Mouse (Mus musculus) ovary, postnatal 10 days (tissue): ENCODE results near the gene Celf2.
"Not testable (repeated sequence)": the region's sequence is repeated elsewhere in the genome, so short reads cannot be mapped to it uniquely, and the experiment has no call there.

Source experiments
- DNase-seq: peaks from one replicate; pipeline ENCODE4 v3.0.0; 2022; ENCODE audit warnings: low spot score

The Celf2 gene

DNA sequence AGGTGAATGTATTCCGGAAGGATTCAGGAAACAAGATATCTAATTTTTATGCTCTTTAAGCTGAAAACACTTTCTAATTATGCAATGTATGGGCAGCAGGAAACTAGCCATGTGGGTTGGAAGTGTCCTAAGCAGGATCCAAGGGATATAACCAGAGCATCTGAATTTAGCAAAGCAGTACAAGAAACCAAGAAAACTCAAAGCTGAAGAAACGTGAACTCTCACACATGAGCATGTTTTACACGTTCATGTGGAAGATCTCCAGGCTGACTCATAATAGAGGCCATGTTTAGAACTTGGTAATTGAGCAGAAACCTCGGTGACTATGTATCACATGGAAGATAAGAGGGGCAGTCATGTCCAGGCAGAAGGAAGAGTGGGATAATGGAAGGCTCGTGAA, 120.1 kb downstream of the Celf2 start:
- DNase-seq: no peak

DNA sequence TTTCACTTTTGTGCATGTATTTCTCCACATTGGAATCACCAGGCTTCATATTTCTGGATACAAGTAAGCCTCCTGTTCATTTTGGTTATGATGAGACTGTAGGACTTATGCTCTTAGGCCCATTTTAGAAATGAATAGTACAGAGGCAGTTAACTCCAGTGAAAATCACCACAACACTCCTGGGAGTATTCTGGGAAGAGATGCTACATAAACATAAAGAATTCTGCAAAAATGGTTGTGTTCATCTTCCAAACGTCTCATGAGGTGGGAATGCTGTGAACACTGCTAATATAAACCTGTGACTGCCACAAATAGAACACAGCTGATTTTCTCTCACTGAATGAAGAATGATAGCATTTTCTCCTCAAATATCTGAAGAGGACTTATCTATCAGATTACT, 130.6 kb downstream of the Celf2 start:
- no peak for DNase-seq

DNA sequence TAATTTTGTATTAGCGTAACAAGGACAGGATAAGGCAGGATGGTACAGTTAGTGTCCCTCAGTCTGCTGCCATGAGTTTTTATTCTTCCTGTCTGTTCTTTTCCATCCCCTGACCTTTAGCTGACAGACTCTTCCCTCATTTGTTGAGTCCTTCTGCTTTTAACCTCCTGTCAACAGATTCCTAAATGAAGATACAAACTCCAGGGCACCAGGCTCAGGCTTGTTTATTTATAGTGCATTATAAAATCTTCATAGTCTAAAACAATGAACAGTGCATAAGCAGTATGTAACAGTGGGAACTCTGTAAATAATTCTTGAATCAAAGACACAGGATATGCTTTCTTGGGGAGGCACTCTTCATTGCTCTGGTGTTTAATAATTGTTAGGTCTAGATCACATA, 131.5 kb downstream of the Celf2 start:
- no peak for DNase-seq

DNA sequence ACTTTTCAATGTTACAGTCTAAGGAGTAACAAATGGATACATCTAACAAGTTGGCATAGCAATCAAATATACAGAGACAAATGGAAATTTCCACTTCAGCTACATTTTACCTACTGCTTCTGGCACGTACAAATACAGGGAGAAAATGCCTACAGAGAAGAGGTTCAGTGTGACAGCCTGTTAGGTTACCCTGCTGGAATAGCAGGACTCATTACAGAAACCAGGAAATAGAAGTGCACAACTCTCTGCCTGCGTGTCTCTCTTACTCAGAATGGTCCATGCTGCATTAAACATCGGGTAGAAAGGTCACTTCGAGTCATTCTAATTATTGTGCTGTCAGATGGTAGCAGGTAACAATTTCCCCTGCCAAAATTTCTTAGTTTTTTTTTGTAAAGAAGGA, 141.6 kb downstream of the Celf2 start:
- no peak for DNase-seq

DNA sequence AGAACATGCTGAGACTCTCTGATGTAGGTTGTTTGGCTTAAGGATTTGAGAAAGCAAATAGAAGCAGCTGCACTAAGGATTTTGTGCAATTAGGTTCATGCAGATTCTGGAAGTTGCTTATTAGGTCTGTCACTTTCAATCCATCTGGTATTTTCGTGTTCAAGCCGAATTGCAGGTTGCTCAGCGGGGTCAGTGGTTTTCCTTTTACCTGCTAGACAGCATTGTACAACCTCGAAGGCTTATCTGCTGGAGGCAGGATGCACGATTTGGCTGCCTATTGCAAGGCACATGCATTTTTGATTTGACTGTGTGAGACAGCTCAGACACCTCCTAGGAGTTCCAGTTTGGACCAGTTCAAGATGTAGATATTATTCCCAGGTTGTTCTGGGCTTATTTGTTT, 149.8 kb downstream of the Celf2 start:
- no peak for DNase-seq

DNA sequence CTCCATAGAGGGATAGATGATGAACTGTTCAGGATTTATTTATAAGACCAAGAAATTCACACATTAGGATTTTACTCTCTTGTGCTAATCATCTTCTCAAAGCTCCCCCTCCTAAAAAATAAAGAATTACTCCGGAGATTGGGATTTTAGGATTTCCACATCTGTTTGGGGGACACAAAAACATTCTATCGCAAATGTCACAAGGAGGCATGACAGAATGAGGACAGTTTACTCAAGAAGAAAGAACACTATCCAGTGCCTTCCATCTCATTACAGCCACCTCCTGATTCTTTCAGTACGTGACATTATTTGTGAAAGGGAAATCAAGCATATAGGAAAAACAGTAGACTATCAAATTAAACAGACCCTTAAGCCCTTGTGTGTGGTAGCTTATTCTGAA, 150.5 kb downstream of the Celf2 start:
- DNase-seq: no peak

DNA sequence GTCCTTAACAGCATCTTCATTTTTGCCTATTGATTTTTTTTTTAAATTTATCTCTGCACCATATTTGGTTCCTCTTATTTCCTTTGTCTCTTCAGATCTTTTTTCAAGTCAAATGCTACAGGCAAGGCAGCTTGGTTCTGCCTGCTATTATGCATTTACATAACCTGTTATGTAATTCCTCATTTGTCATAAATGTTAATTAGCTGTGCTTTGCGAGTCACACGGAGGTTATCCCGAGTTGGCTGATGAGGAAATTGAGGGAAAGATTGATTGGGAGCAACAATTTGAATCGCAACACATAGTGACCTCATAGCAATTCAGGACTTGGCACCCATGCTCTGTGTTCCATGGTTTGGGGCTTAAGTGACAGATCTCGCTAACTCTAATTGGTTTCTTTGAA, 158.1 kb downstream of the Celf2 start:
- DNase-seq: no peak

DNA sequence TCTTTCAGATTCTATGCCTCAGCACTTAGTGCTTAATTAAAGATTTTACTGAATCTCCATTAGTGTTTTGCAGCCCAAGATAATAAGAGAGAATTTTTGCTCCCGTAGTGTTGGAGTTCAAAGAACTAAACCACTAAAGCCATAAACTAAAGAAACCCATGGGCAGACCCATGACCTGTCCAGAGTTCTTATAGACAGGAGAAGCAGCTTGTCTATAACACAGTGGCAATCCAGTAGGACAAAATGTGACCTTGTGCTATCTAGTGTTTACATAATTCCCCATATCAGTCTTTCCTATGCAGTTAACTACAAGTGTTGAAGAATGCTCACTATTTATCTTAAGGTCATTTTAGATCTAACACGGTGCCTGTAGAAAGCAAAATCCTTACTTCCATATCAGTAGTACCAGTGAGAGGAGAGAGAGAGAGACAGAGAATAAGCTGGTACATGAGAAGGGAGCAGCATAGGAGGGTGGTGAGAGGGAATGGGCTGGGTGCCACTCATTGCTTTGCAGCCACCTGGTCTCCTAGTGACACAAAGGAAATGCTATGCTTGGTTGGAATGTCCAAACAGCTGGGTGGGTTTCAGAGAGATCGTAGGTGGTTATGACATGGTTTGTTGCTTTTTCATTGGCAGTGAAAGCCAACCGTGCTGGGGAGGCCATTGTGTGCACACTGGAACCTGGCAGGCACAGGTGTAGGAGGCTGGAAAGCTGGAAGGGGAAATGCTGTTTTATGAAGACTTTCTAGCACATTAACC, 162.5 kb downstream of the Celf2 start:
- no peak for DNase-seq

DNA sequence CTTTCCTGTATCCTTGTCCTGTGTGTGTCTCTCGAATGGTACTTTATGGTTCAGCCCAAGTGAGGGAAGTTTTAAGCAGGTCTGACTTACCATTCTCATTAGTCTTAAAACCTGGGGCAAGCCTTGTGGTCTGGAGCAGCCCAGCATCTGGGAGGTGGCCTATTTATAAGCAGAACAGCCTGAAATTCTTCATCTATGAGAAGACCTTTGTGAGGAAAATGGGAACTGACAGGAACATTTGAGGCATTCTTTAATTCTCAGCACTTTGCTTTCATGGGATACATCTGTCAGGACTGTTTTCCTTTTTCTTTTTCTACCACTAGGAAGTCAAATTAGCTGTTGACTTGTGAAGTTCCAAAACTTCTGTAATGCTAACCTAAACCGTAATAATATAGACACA, 164.4 kb downstream of the Celf2 start:
- DNase-seq: no peak

DNA sequence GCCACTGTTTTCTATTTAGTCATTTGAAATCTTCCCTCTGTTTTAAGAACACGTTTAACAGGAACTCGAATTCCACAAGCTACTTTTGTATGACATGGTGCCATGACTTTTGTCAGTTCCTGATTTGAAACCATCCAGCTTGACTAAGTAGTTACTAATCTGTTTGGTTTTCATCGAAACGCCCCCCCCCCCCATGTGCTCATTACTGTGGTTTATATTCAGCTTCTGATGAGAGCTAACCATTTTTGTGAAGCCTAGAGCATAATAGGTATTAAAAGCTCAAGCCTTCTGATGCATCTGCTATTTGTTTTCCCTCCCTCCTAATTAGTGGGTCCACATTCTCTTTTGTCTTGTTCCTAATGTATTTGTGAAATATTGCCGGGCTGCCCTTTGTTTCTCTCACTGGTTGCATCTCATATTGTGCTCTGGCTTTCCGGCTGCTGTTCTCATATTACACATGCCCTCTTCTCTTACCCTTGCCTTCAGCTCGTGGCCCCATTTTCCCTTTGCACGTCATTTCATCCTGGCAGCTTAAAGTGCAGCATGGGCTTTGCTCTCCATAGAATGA, 166.4 kb downstream of the Celf2 start:
- DNase-seq: no peak

DNA sequence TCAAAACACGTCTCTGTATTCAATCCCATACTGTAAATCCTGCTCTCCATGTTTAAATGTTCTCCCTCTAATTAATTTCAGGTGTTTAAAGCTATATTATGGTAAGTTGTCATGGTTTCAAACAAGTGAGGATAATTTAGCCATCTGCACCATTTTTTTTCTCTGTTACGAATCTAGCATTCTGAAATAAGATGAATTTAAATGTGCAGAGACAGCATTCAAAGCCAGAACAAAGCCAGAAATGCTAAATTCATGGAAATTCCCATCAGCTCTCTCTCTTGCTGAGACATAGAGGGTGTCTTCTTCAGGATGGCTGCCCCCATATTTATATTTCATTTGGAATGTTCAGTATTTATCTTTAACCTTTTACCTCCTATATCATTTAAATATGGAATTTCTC, 174.5 kb downstream of the Celf2 start:
- no peak for DNase-seq

DNA sequence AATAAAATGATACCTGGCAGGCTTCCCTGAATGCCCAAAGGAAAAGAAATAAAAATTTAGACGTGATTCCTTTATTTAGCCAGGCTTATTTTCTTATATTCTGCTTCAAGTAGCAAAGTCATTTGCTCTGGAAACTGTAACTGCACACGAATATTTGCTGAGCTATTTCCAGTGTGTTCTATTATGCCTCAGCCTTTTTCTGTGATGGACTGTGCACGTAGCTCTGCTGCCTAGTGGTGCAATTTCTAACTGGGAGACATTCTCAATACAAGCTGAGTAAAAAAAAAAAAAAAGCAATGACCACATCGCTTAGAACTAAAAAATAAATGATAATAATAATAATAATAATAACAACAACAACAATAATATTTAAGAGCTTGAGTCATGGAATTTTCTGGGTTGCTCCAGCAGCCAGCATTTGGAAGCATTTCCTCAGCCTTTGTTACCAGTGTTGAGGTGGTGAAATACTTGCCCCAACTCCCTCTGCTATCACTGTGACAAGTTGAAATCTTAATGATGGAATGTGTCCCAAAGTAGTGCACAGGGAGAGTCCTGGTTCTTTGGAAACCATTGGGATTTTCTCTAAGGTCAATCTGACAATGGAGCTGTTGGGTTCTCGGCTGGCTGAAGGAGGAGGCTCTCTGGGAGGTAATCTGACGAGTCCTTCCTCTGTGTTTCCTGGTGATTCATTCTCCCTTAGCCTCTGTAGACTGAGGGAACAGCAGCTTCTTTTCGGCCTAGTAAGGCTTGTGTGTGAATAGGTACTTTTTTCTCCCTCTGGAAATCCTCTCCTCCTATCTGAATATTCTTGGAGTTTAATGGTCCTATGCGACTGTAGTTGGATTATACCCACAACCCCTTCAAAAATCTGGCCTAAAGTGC, 181.1 kb downstream of the Celf2 start:
- DNase-seq: no peak

DNA sequence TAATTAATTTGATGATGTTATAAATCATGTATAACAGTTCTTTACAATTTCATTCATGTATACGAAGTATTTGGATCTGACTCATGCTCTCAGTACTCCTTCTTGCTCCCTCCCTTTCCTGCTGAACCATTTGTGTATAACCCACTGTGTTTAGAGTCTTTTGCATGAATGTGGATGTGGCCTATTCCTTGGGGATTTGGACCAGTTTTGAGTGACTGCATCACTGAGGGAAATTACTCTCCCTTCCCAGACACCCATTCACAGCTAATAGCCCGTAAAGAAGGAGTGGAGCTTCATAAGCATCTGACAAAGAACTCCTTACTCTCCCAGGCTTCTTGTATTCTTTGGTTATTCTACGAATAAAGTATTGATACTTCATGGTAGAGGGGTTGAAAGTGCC, 189.6 kb downstream of the Celf2 start:
- no peak for DNase-seq

DNA sequence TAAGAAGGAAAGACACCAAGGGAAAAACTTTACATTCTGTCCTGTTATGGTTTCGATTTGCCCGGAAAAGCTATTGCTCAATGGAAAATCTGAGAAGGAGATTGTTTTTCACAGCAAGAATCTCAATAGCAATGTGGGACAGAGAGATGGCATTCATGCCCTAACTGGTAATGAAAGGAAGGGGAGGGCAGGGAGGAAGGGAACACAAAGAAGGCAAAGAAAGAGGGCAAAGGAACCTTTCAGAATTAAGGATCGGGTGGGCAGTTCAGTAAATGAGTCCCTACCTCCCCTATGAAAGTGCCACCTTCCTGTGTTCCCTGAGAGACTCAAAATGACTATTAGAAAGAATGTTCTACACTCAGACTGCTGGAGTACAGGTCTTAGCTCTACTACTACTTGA, 197.6 kb downstream of the Celf2 start:
- no peak for DNase-seq

DNA sequence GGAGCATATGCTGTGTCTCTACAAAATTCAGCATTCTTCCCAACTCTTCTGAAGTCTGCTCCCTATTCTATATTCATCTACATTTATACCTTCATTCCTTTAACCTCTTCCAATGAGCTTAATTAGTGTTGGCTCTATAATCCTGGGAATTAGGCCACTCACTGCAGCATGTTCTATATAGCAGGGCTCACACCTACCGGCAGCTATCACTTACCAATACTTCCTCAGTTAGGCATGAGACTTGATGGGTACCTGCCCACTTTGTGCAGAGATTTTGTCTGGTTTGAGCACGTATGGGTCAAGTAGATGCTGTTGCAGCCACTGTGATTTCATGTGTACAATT, 198.6 kb downstream of the Celf2 start:
- no peak for DNase-seq

DNA sequence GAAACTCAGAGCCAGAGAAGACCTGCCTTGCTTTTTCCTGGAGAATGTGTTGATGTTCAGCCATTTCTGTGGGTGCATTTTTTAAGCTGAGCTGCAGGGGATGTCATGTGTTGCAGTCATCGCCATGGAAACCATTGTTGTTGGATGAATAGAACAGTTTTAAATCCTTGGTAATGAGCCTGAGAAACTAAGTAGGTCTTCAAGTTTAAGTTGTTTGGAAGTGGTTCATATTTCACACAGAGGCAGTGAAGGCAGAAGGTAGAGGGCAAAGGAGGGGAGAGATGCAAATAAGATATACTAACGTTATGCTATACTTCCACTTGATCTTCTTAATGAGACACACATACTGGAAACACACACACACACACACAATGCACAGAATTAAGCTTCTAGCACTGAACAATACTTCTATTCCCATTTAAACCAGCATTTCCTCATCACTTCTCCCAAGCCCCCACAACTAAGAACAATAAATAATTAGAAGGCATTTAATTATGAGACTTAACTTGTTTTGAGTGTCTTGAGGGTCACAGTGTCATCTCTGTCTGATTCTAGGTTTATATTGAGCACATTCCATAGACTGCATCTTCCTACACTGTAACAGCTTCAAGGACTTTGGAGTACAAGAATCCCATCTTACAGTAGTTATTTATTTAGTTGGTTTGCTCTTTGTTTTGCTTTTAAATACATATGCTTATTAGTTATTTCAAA, 199.1 kb downstream of the Celf2 start:
- no peak for DNase-seq

DNA sequence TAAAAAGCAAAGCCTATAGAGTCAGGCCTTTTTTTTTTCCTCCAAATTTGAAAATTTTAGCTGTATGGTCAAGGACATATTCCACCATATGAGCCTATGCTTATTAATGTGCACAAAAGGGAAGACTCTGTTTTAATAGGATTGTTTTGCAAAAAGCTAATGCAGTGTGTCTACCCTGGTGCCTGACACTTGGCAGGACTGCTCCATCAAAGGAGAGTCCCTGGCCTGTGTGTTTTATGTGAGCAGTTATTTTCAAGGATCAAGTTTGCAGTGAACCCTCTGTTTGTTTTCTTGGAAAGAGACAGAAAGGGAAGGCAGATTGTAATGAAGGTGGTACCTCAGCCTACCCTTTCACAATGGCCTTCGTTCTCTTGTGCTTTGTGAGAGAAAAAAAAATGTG, 200.0 kb downstream of the Celf2 start:
- DNase-seq: no peak

DNA sequence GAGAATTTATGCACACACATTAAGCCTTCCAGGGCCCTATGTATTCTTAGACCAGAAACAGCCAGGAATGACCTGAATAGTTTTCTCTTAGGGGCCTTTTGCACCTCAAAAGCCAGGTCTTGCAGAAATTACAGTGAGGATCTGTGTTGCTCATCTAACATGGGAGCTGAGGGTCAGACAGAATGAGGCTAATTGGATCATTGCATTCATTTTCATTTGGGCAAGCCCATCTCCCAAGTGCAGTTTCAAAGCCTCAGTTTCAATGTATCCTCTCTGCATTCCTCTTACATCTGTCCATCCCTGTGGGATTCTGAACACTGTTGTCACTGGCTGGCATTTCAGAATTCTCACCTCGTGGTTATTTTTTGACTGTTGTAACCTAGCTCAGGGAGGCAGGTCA, 200.6 kb downstream of the Celf2 start:
- DNase-seq: no peak

DNA sequence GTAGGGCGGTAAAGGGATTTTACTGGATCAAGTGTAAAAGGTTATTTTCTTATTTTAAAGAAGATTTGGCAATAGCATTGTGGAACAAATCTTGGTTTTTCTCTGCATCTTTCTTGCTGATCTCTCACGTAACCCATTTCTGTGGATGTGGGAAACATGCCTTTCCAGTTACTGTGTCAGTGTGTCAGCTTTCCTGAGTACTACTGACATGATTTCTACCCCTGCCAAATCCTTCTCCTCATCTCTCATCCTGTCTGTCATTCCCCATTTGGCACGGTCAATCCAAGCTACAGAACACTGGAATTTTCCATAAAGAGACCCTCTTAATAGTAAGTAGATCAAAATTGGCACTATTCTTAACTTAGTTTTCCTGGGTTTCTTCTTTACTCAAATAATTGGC, 221.9 kb downstream of the Celf2 start:
- no peak for DNase-seq

DNA sequence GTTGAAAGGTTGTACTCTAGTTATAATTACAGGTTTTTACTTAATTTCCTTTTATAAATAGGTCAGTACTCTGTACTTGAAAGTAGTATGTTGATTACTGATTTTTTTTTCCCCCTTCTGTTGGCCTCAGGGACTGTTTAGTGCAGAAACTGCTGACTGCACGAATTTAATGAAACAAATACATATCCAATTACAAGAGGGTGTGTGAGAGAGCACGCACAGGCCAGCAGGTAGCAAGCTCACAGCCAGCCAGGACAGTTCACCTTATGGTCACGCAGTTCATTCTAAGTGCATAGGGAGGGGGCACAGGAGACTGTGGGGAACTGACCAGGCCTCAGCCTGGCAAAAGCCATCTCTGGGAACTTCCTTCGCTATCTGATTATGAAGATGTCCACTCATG, 236.1 kb downstream of the Celf2 start:
- DNase-seq: no peak

DNA sequence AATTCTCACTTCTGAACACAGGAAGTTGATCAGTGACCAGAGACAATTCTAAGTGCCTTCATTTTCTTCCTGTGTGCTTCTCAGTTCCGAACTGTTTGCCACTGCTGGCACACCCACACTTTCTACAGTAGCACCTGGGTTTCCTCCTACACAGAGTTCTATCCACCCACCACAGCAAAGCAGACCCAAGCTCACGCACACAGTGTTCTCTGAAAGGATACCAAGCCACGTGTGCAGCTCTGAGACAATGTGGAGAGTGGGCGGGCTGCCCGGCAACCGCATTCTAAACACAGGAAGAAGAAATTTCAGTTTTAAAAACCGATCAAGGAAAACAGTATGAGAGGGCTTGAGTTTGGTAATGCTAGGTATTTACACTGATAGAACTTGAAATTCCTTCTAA, 239.3 kb downstream of the Celf2 start:
- DNase-seq: no peak

DNA sequence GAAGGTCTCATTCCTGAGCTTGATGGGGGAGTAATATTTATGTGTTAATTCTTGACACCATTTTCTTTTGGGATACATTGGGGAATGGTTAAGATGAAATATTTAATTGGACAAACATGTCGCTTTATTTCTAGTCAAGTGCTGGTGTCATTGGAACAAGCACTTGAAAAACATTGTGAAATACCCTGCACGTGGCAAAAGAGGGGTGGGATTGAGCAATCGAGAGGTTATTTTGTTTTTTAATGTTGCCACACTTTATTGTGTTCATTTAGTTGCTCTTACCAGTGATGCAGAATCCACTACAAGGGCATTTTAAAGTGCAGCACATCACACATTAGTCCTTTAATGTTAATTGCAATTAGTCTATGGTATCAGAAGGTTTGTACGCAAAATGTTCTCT, 242.2 kb downstream of the Celf2 start:
- DNase-seq: no peak

DNA sequence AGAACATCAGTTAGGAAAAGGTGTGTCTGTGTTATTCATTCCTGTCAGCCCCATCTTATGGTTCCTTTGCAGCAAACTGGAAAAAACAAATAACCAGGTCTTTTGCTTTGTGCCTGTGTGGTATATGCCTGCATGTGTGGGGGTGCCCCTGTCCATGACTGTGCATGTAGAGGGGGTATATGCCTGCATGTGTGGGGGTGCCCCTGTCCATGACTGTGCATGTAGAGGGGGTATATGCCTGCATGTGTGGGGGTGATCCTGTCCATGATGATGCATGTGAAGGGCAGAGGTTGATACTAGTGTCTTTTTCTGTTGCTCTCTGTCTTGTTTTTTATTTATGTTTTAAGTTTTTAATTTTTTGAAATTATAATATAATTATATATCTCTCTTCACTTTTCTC, 246.7 kb downstream of the Celf2 start:
- not testable (repeated sequence) for DNase-seq
